Mouse (Mus musculus): ENCODE measurements at regions not wholly inside any gene's neighbourhood (a gene's known extent, or its start where the extent isn't known, plus 50 kb on each side); places are given as distances from the start of the nearest gene placed in this dataset.

GRCm38 (mm10) chr2:22044949-22045348 is 182.4 kb upstream of the Myo3a start:
- no peak for TF ChIP-seq GATA1 (IDR thresholded peaks at IDR 0.05; ENCODE audit: low read length)

- TF ChIP-seq GATA1 (IDR thresholded peaks at IDR 0.05; ENCODE audit: low read length), result no peak
These were observed 179.8 kb upstream of the Myo3a start for GRCm38 (mm10) chr2:22047465-22047864.

GRCm38 (mm10) chr2:22066535-22066934 is 160.8 kb upstream of the Myo3a start:
- no peak for TF ChIP-seq GATA1 (IDR thresholded peaks at IDR 0.05; ENCODE audit: low read length)

- TF ChIP-seq GATA1 (IDR thresholded peaks at IDR 0.05; ENCODE audit: low read length), result no peak
These were observed 130.5 kb upstream of the Myo3a start for GRCm38 (mm10) chr2:22096848-22097247.

GRCm38 (mm10) chr2:22105150-22105549 is 122.2 kb upstream of the Myo3a start:
- TF ChIP-seq GATA1 (IDR thresholded peaks at IDR 0.05; ENCODE audit: low read length), result no peak

- TF ChIP-seq GATA1 (IDR thresholded peaks at IDR 0.05; ENCODE audit: low read length), result no peak
These were observed 77.6 kb upstream of the Myo3a start for GRCm38 (mm10) chr2:22149721-22150120.

- peak; percentile 54 for TF ChIP-seq GATA1 (IDR thresholded peaks at IDR 0.05; ENCODE audit: low read length)
These were observed 70.7 kb upstream of the Myo3a start for GRCm38 (mm10) chr2:22156576-22156975.

GRCm38 (mm10) chr2:22165443-22165842 is 61.9 kb upstream of the Myo3a start:
- no peak for TF ChIP-seq GATA1 (IDR thresholded peaks at IDR 0.05; ENCODE audit: low read length)

- TF ChIP-seq GATA1 (IDR thresholded peaks at IDR 0.05; ENCODE audit: low read length), result no peak
These were observed 61.4 kb upstream of the Myo3a start for GRCm38 (mm10) chr2:22165919-22166318.
